Mouse (Mus musculus) G1E (cell line): Measurements from ENCODE around the gene Pygo1.

ENCODE experiments used
- CTCF ChIP-seq: IDR thresholded peaks from 2 replicates; pipeline ENCODE4 v1.5.1; 2012; ENCODE audit warnings: low read depth, low read length, inconsistent platforms, mixed read lengths
- GATA1 ChIP-seq: IDR thresholded peaks from 2 replicates; pipeline ENCODE4 v1.6.1; 2012; ENCODE audit warnings: borderline replicate concordance, low read length, inconsistent platforms, mixed read lengths
- GATA2 ChIP-seq: IDR thresholded peaks from 2 replicates; pipeline ENCODE4 v1.6.1; 2012; ENCODE audit warnings: low read depth, low read length, inconsistent platforms, borderline replicate concordance
- TAL1 ChIP-seq: conservative IDR thresholded peaks from 2 replicates; pipeline ENCODE4 v1.6.1; 2012; ENCODE audit warnings: low read depth, low read length, inconsistent platforms, mixed read lengths

GRCm38 (mm10) chr9:72935309-72935708 lies 9.9 kb downstream of the Pygo1 start:
- TF ChIP-seq CTCF (no peak), TAL1 (no peak), GATA2 (no peak), GATA1 (no peak)
